Mouse (Mus musculus) midbrain, embryonic 11.5 days (tissue): Measurements from ENCODE around the gene Gm19345. TPM values are rescaled to one million over a fixed set of nuclear protein-coding genes. Genes with fewer than 3 reads are reported as not detected.

ENCODE experiments used
- ATAC-seq: fragments of 200-750 bp; cut with Nextera tagmentation; 2 replicates; pipeline ENCODE4 v1.8.0; 2017; ENCODE audit warnings: moderate TSS enrichment, moderate library complexity; ENCODE audit not compliant: low FRiP score
- DNase-seq: peaks from one replicate; pipeline ENCODE4 v3.0.0; 2015; ENCODE audit warnings: low spot score; ENCODE audit errors: missing footprints
- H3K27ac ChIP-seq: fragments of 300-500 bp; sonication (generic); 2 replicates; pipeline ENCODE4 v1.5.1; 2014; ENCODE audit warnings: low read depth, low read length
- H3K27me3 ChIP-seq: fragments of 300-500 bp; sonication (generic); 2 replicates; pipeline ENCODE4 v1.6.1; 2014; ENCODE audit warnings: mild to moderate bottlenecking, low read length, moderate library complexity, mixed read lengths; ENCODE audit not compliant: control insufficient read depth, insufficient read depth
- H3K36me3 ChIP-seq: fragments of 300-500 bp; sonication (generic); 2 replicates; pipeline ENCODE4 v1.6.1; 2014; ENCODE audit warnings: mild to moderate bottlenecking, low read length, moderate library complexity, mixed read lengths; ENCODE audit not compliant: control insufficient read depth, insufficient read depth
- H3K4me1 ChIP-seq: fragments of 300-500 bp; sonication (generic); 2 replicates; pipeline ENCODE4 v1.6.1; 2014; ENCODE audit warnings: low read length; ENCODE audit not compliant: control insufficient read depth, insufficient read depth
- H3K4me2 ChIP-seq: fragments of 300-500 bp; sonication (generic); 2 replicates; pipeline ENCODE4 v1.6.1; 2014; ENCODE audit warnings: mild to moderate bottlenecking, moderate library complexity
- H3K4me3 ChIP-seq: fragments of 300-500 bp; sonication (generic); 2 replicates; pipeline ENCODE4 v1.5.1; 2014; ENCODE audit warnings: low read depth, low read length
- H3K9ac ChIP-seq: fragments of 300-500 bp; sonication (generic); 2 replicates; pipeline ENCODE4 v1.6.1; 2014; ENCODE audit warnings: low read length
- H3K9me3 ChIP-seq: fragments of 300-500 bp; sonication (generic); 2 replicates; pipeline ENCODE4 v1.6.1; 2016; ENCODE audit warnings: low read length; ENCODE audit not compliant: control insufficient read depth
- WGBS: fragments of 180-500 bp; shearing (Covaris S2); extraction: QIAGEN DNeasy Blood & Tissue Kit; methylation state at CpG from one replicate; pipeline ENCODE4 v1.1.7; 2014; 5-methylcytosine and 5-hydroxymethylcytosine counted together
- polyA plus RNA-seq: library from polyadenylated mRNA; unstranded; fragments of >200 nt; fragmentation: Nextera tagmentation; extraction: Ambion mirVana; gene quantifications from 2 replicates; pipeline ENCODE4 v1.2.1, GENCODE M21; 2014

Gene Gm19345
- polyA plus RNA-seq, 1 experiment from 2014 or later: not detected

GRCm38 (mm10) chr7:19840371-19840770, 11.4 kb upstream of the Gm19345 start:
- Histone ChIP-seq H3K27me3 (peaks cover 9% of the 10 kb centered on the region; the same call in 1 of the 2 replicates), H3K4me1 (no peaks in the 10 kb centered on the region), H3K9me3 (no peaks in the 10 kb centered on the region), H3K27ac (no peak overlapping the region), H3K36me3 (no peaks in the 10 kb centered on the region), H3K4me3 (no peak overlapping the region), H3K9ac (no peak overlapping the region), H3K4me2 (no peak overlapping the region)
- DNase-seq (peak; percentile 54), ATAC-seq (no peak)
- WGBS: 74% methylated on average over 4 of the region's 4 CpGs

GRCm38 (mm10) chr7:19840936-19841335, 10.9 kb upstream of the Gm19345 start:
- H3K4me1 ChIP-seq: no peaks in the 10 kb centered on the region
- 82% methylated on average over 3 of the region's 3 CpGs for WGBS
- no peaks in the 10 kb centered on the region; the same call in 1 of the 2 replicates for H3K9me3 ChIP-seq
- peaks cover 9% of the 10 kb centered on the region; the same call in 1 of the 2 replicates for H3K27me3 ChIP-seq
- H3K4me2 ChIP-seq: no peak overlapping the region
- no peak for ATAC-seq
- H3K9ac ChIP-seq: no peak overlapping the region
- no peak overlapping the region for H3K4me3 ChIP-seq
- peak; percentile 79 for DNase-seq
- no peaks in the 10 kb centered on the region for H3K36me3 ChIP-seq
- no peak overlapping the region for H3K27ac ChIP-seq

GRCm38 (mm10) chr7:19841686-19842413, 10.0 kb upstream of the Gm19345 start:
- Histone ChIP-seq H3K4me1 (no peaks in the 10 kb centered on the region), H3K9me3 (no peaks in the 10 kb centered on the region; the same call in 1 of the 2 replicates), H3K9ac (no peak overlapping the region), H3K36me3 (no peaks in the 10 kb centered on the region), H3K27me3 (peaks cover 9% of the 10 kb centered on the region; the same call in 1 of the 2 replicates), H3K27ac (no peak overlapping the region), H3K4me2 (no peak overlapping the region), H3K4me3 (no peak overlapping the region)
- ATAC-seq (no peak), DNase-seq (peak; percentile 79)
- 85% methylated on average over 21 of the region's 21 CpGs for WGBS

- no peak overlapping the region for H3K4me2 ChIP-seq
- H3K4me1 ChIP-seq: no peaks in the 10 kb centered on the region
- H3K9me3 ChIP-seq: no peaks in the 10 kb centered on the region; the same call in 1 of the 2 replicates
- H3K27ac ChIP-seq: no peak overlapping the region
- DNase-seq: peak; percentile 61
- no peak overlapping the region for H3K4me3 ChIP-seq
- H3K36me3 ChIP-seq: no peaks in the 10 kb centered on the region
- peaks cover 9% of the 10 kb centered on the region; the same call in 1 of the 2 replicates for H3K27me3 ChIP-seq
- no peak overlapping the region for H3K9ac ChIP-seq
- 33% methylated on average over 19 of the region's 19 CpGs for WGBS
- ATAC-seq: peak; percentile 38; the same call in 1 of the 2 replicates
Measured at GRCm38 (mm10) chr7:19842885-19843504, 8.8 kb upstream of the Gm19345 start.

- DNase-seq (peak; percentile 95), ATAC-seq (peak; percentile 75)
- Histone ChIP-seq H3K27ac (no peak overlapping the region), H3K4me3 (no peak overlapping the region), H3K36me3 (no peaks in the 10 kb centered on the region), H3K9ac (no peak overlapping the region), H3K9me3 (no peaks in the 10 kb centered on the region; the same call in 1 of the 2 replicates), H3K4me1 (no peaks in the 10 kb centered on the region), H3K4me2 (no peak overlapping the region), H3K27me3 (peaks cover 9% of the 10 kb centered on the region; the same call in 1 of the 2 replicates)
- WGBS: 5% methylated on average over 11 of the region's 11 CpGs
Measured at GRCm38 (mm10) chr7:19843561-19843960, 8.2 kb upstream of the Gm19345 start.

GRCm38 (mm10) chr7:19844521-19845171, 7.2 kb upstream of the Gm19345 start:
- Histone ChIP-seq H3K4me1 (no peaks in the 10 kb centered on the region), H3K4me3 (no peak overlapping the region), H3K9me3 (no peaks in the 10 kb centered on the region; the same call in 1 of the 2 replicates), H3K4me2 (no peak overlapping the region), H3K9ac (no peak overlapping the region), H3K36me3 (no peaks in the 10 kb centered on the region), H3K27ac (no peak overlapping the region), H3K27me3 (peaks cover 9% of the 10 kb centered on the region; the same call in 1 of the 2 replicates)
- DNase-seq (peak; percentile 65), ATAC-seq (no peak)
- 71% methylated on average over 15 of the region's 15 CpGs for WGBS

- DNase-seq (peak; percentile 69), ATAC-seq (no peak)
- Histone ChIP-seq H3K9me3 (no peaks in the 10 kb centered on the region), H3K36me3 (no peaks in the 10 kb centered on the region), H3K4me2 (no peak overlapping the region), H3K4me1 (no peaks in the 10 kb centered on the region), H3K27me3 (peaks cover 3% of the 10 kb centered on the region; the same call in 1 of the 2 replicates), H3K4me3 (no peak overlapping the region), H3K9ac (no peak overlapping the region), H3K27ac (no peak overlapping the region)
- 94% methylated on average over 20 of the region's 20 CpGs for WGBS
Measured at GRCm38 (mm10) chr7:19853526-19853925, 1.7 kb downstream of the Gm19345 start.

GRCm38 (mm10) chr7:19855663-19856062, 3.9 kb downstream of the Gm19345 start:
- Histone ChIP-seq H3K4me1 (no peaks in the 10 kb centered on the region), H3K27ac (no peak overlapping the region), H3K9me3 (no peaks in the 10 kb centered on the region), H3K36me3 (no peaks in the 10 kb centered on the region), H3K27me3 (peaks cover 3% of the 10 kb centered on the region; the same call in 1 of the 2 replicates), H3K4me3 (no peak overlapping the region), H3K4me2 (no peak overlapping the region), H3K9ac (no peak overlapping the region)
- WGBS: 87% methylated on average over 5 of the region's 5 CpGs
- no peak for ATAC-seq
- DNase-seq: no peak
